Mouse (Mus musculus) ovary, postnatal 36 days (tissue): ENCODE results near the gene Psmd1.
A peak's percentile ranks its signal among the peaks of the same experiment; 100 is the strongest.
"Not testable (repeated sequence)": the region's sequence is repeated elsewhere in the genome, so short reads cannot be mapped to it uniquely, and the experiment has no call there.

Experiments used
- DNase-seq: peaks from one replicate; pipeline ENCODE4 v3.0.0; 2022; ENCODE audit warnings: low spot score, mixed read lengths

The Psmd1 gene

GRCm38 (mm10) chr1:86064271-86064991 is at the start of gene Psmd1:
Gene Psmd1, plus strand, starts transcription at chr1:86064387.
- DNase-seq, result peak; percentile 86

DNA sequence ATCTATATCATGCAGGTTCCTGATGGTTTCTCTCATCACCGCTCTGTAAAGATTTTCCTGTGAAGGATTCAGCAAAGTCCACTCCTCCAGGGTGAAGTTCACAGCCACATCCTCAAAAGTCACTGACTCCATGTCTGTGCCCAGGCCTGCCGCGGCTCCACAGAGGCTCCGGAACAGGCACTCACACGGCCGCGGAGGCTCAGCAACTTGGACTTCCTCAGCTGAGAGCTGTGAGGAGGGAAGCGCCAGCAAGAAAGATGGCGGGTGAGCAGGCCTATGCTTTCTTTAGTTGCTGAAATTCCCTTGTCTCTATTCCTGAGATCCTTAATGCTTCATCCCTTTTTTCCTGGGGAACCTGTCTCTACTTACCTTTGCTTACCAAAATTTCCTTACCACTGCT is 48.4 kb upstream of the Psmd1 start:
- DNase-seq, result not testable (repeated sequence)

- no peak for DNase-seq
Observed at GRCm38 (mm10) chr1:86016516-86016915, 47.7 kb upstream of the Psmd1 start, which contains the start of gene Spata3. Gene Spata3, plus strand, starts transcription at chr1:86016816.

GRCm38 (mm10) chr1:86018235-86019055 is 45.7 kb upstream of the Psmd1 start:
- peak; percentile 47 for DNase-seq

DNA sequence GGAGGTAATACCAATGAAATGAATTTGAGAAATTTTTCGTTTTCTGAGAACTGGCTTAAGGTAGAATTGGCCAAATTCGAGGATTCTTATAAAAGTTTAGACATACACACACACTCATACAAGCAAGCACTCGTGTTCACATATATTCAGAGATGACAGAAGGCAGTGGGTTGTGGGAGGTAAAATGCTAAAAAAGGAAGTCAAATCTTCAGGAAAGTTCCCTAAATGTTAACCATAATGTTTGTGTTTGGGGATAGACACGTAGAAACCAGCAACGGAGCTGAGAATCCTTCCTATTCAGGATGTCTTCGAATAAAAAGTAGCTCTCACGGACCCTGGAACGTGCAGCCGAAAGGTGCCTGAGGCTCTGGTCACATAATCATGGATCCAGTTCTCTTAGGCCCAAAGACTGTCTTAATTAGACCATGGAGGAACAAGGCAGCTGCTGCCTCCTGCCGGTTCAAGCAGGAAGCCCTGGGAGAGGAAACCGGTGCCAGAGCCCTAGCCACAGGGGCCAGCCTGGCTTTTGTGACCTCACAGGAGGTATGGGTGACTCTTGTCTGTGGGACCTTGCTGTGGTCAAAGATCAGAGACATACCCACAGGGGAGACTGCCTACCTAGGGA is 42.7 kb upstream of the Psmd1 start:
- DNase-seq, result no peak

GRCm38 (mm10) chr1:86032273-86032987 is 31.8 kb upstream of the Psmd1 start:
- no peak for DNase-seq

DNA sequence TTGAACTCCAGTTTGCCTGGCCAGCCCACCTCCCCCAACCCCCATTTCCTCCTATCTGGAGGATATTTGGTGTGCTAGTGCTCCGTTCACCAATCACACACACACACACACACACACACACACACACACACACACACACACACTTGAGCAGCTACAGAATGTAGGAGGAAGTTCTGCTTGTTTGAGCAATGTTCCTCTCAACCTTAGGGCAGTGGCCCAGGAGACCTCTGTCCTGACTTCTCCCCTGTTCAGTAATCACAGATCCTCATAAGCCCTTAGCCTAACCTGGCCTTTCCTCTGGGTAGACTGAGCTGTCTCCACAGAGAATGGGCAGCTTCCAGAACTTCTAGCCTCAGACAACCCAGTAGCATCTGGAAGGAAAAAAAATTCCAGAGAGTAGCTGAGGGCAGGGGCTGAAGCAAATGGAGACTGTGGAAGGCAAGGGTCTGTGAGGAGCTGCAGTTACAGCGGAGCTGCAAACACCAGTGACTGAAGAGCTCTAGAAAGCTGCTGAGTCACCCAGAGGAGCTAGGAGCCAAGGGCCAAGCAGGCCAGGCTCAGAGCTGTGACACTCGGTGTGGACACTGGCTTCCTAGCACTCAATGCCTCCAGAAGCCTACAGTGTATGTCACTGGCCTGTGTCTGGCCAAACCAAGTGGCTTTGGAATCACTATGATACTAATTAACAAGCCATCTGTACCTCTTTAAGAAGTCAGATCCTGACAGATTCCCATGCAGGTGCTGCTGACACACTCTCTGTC is 25.8 kb upstream of the Psmd1 start:
- DNase-seq, result no peak

GRCm38 (mm10) chr1:86040131-86040530 is 24.1 kb upstream of the Psmd1 start:
- DNase-seq, result no peak

DNA sequence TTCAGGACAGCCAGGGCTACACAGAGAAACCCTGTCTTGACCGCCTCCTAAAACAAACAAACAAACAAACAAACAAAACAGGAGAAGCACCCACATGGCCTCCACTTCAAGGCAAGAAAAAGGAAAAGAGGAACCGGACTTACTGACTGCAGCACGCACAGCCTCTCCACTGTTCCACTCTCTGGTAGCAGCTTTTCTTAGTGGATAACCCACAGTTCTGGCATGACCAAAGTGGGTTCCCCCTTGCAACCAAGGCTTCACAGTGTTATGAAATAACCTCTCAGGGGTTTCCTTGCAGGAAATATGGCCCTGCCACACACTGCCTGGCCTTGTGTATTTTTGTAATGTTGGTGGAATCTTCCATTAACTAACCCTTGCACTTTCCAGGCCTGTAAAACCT is 23.4 kb upstream of the Psmd1 start:
- DNase-seq, result no peak

DNA sequence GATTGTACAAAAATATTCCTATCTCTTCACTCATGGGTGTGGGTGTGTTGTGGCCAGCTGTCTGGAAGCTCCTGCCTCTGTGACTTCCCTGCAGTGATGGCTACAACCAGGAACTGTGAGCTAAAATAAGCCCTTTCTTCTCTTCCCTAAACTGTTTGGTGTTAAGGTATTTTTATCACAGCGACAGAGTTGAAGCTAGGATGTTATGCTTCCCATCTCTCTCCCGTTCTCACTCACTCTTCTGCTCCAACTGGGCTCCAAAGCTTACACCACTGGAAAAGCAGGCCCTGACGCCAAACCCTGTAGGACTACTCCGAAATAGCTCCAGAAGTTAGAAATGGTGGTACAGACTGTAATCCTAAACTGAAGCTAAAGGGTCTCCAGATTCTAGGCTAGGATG is 19.1 kb upstream of the Psmd1 start:
- no peak for DNase-seq

DNA sequence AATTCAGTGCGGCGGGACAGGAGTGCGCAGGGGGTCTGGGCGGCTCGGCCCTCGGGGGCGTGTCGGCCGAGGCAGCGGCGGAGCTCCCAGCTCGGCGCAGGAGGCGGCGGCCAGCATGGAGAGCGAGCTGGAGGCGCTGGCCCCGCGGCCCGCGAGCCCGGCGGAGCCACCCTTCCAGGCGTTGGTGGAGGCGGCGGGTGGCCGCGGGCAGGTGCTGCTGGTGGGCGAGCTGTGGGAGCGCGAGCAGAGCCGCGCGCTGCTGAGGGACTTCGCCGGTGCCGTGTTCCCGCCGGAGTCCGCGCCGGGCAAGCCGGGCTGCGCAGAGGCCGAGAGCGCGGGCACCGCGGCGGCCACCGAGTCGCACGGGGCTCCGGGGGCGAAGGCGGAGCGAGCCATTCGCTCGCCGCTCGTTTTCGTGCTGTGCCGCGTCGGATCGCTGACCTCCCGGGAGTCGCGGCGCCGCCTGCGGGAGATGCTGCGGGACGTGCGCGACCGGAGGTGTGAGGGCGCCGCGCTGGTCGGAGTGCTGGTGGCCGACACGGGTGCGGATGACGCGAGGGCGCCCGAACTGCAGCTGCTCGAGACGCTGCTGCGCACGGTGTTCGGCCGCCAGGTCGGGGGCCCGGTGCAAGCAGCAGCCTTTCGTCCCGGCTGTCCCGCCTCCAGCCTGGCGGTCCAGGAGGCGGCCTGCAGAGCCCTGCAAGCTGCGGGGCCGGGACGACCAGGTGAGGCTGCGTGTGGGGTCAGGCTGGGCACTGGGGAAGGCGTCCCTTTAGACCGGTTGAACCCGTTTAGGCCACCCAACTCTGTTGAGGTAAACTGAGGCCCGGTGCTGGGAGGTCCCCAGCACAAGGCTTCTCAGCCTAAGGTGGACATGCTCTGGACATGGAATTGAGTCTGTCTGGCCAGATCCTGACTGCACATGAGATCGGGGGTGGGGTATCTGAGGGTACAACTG is 18.1 kb upstream of the Psmd1 start, which contains the start of gene 2810459M11Rik:
TSS of gene 2810459M11Rik (plus strand) at position 16 of the 958 bp plus-strand sequence.
- peak; percentile 43 for DNase-seq

- DNase-seq, result no peak
Observed at GRCm38 (mm10) chr1:86046833-86047563, 17.2 kb upstream of the Psmd1 start.

- DNase-seq, result no peak
Observed at GRCm38 (mm10) chr1:86048231-86048630, 16.0 kb upstream of the Psmd1 start.

DNA sequence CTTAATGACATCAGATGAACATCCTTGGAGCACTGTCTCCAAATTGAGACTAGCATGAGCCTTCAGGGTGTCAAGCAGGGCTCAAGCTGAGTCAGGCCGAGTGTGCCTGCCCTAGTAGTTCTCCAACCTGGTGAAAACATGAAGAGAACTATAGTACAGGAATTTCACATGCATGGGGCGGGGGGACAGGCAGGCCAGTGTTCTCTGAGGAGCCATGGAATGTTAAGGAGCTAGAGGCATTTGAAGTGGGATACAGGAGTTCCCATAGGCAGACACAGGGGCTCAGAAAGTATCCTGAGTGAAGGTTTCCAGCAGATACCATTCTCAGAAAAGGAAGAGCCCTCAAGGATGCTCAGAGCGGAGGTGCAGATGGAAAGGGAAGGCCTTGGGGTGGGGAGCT is 15.4 kb upstream of the Psmd1 start:
- no peak for DNase-seq

- peak; percentile 49 for DNase-seq
Observed at GRCm38 (mm10) chr1:86053198-86053921, 10.8 kb upstream of the Psmd1 start.

DNA sequence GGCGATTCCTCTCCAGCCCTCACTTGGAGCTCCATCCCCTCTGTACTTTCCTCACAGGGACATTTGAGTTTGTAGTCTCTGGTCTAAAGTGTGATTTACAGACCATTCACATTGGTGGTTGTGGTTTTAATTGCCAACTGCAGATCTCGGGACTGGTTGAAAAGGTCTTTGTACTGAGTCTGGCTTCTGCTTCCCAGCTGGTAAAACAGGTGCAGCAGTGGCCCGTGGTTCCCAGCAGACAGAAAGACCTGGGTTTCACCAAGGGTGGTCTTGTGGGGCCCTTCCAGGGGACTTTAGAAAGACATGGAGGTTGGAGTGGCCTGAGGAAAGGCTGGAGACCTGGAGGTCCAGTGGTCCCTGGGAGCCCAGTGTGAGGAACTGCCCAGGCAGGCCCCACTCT is 9.2 kb upstream of the Psmd1 start:
- no peak for DNase-seq

- no peak for DNase-seq
Observed at GRCm38 (mm10) chr1:86056284-86056683, 7.9 kb upstream of the Psmd1 start.

DNA sequence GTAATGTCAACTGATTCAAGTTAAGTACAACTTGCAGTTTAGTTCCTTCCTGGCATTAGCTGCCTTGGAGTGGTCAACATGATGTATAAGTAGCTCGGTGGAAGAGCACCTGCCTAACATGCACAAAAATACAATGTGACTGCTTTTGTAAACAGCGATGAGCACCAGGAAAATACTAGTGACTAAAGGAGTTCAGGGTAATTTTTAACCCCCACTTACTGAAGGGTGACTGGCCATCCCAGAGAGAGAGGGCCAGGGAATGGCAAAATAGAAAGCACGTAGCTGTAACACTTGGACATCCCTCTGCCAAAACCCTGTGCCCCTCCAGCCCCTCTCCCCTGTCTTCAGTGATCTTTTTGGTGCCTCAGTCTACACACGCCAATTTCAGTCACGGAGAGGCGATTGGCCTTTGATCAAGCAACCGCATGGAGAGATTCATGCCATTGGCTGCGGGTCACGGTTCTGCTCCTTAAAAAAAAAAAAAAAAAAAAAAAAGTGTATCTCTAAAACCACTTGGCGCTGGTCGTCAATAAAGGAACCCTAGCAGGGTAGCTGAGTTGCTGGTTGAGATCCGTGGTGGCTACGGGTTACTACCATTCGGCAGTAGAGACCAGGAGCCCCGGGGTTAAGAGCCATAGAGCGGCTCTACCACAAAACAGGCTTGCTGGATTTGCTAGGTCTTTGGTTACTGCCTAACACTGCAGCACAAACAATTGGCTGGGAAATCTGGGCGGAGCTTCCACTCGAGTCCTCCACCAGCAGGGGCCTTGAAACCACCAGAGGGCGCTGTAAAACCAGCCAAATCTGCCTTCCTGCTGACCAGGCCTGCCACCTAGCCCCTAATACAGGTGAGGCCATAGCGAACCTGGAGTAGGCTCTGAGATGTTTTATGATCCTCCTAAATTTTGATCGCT is 5.1 kb upstream of the Psmd1 start:
- peak; percentile 87 for DNase-seq
